Comparison of ENCODE assay signal across 8 mouse cellular contexts in the genomic region with DNA sequence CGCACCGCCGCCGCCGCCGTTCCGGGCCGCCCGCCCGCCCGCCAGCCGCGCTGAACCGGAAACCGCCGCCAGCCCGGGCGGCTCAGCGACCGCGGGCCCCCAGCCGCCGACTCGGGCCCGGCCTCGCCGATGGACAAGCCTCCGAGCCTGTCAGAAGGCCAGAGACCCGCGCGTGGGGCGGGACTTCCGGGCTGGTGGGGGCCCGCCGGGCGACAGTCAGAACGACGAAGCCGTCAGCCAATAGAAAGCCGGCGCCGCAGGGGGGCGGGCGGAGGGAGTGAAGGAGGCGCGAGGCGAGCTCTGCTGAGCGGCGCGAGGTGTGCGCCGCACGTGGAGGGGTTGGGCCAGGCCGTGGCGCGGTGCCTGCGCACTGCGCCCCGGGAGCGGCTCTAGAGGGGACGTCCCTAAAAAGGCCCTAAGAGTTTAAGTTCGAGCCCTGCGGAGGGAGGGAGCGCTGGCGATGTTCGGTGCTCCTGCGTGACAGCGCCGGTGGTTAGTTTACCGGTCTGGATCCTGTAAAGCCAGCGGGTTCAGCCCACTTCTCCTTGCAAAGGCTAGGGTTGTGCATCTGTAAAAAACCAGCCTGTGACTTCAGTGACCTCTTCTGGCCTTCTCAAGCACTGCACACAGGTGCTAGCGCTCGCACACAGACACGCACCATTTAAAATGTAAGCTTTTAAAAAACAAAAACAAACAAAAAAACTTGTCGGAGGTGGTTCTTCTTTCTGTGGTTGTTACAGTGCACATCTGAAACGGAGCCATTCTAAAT. TPM values are rescaled to one million over a fixed set of nuclear protein-coding genes. Genes with fewer than 3 reads are reported as not detected.
A peak's percentile ranks its signal among the peaks of the same experiment; 100 is the strongest.
DNase-seq lines count a peak whose midpoint lies in the region; ATAC-seq and TF ChIP-seq lines count a peak whose summit lies in the region.

TSS of gene Mllt1 (minus strand) at position 53 of the 769 bp plus-strand sequence.

- no peaks in the 10 kb centered on the region for H3K27me3 ChIP-seq in ES-Bruce4 (ENCODE audit: control insufficient read depth, insufficient read depth, low read length, poor library complexity, severe bottlenecking)
- H3K27me3 ChIP-seq in forebrain, embryonic 13.5 days, result peaks cover 10% of the 10 kb centered on the region
- H3K27me3 ChIP-seq in liver, postnatal 0 days (ENCODE audit: insufficient read depth, low read length), result no peaks in the 10 kb centered on the region
- no peaks in the 10 kb centered on the region for H3K27me3 ChIP-seq in neural tube, embryonic 14.5 days (ENCODE audit: control insufficient read depth, insufficient read depth, low read length)

- TF ChIP-seq EP300 in ES-Bruce4 (IDR thresholded peaks at IDR 0.05; ENCODE audit: insufficient read depth, low read depth, low read length), result no peak
- TF ChIP-seq EP300 in liver, postnatal 0 days (IDR thresholded peaks at IDR 0.05; ENCODE audit: low read depth), result no peak

- peak within 1 kb of the TSS; percentile 33; the same call in 1 of the 2 replicates for H3K27ac ChIP-seq in ES-Bruce4 (ENCODE audit: insufficient read depth, low read length)
- H3K27ac ChIP-seq in forebrain, embryonic 13.5 days, result peak within 1 kb of the TSS; percentile 70
- H3K27ac ChIP-seq in liver, postnatal 0 days (ENCODE audit: low read depth), result peak within 1 kb of the TSS; percentile 76
- peak within 1 kb of the TSS; percentile 87 for H3K27ac ChIP-seq in neural tube, embryonic 14.5 days (ENCODE audit: low read depth, low read length)

- DNase-seq in heart, postnatal 10 days, result peak; percentile 99 to 100
- peak; percentile 93 for DNase-seq in large intestine, adult 2 months (ENCODE audit: low read depth, low spot score)
- DNase-seq in liver, postnatal 0 days, result peak; percentile 98
- peak; percentile 99 for DNase-seq in testis, postnatal 10 days (ENCODE audit: low spot score)

- peak within 1 kb of the TSS; percentile 92 for H3K4me3 ChIP-seq in ES-Bruce4 (ENCODE audit: low read depth, low read length)
- peak within 1 kb of the TSS; percentile 79 for H3K4me3 ChIP-seq in forebrain, embryonic 13.5 days
- peak within 1 kb of the TSS; percentile 91 for H3K4me3 ChIP-seq in liver, postnatal 0 days (ENCODE audit: low read depth, low read length)
- peak within 1 kb of the TSS; percentile 93 for H3K4me3 ChIP-seq in neural tube, embryonic 14.5 days (ENCODE audit: low read depth, low read length)

- no peaks in the 10 kb centered on the region for H3K36me3 ChIP-seq in ES-Bruce4 (ENCODE audit: control insufficient read depth, insufficient read depth, low read length, poor library complexity, severe bottlenecking)
- H3K36me3 ChIP-seq in forebrain, embryonic 13.5 days (ENCODE audit: poor library complexity, severe bottlenecking), result no peaks in the 10 kb centered on the region
- no peaks in the 10 kb centered on the region for H3K36me3 ChIP-seq in liver, postnatal 0 days (replicated peaks; ENCODE audit: insufficient read depth, low read length)
- no peaks in the 10 kb centered on the region for H3K36me3 ChIP-seq in neural tube, embryonic 14.5 days (ENCODE audit: control insufficient read depth, insufficient read depth, low read length)

- 3% methylated on average over 74 of the region's 76 CpGs for WGBS in forebrain, embryonic 13.5 days
- 6% methylated on average over 71 of the region's 76 CpGs for WGBS in large intestine, adult 2 months
- WGBS in liver, postnatal 0 days (ENCODE audit: insufficient replicate concordance), result 4% methylated on average over 55 of the region's 76 CpGs
- 3% methylated on average over 63 of the region's 76 CpGs for WGBS in neural tube, embryonic 14.5 days

- TF ChIP-seq CTCF in ES-Bruce4 (IDR thresholded peaks at IDR 0.05; ENCODE audit: low read depth, low read length), result peak; percentile 76
- peak; percentile 65 for TF ChIP-seq CTCF in liver, postnatal 0 days (IDR thresholded peaks at IDR 0.05; ENCODE audit: low read depth)

- peak; percentile 96 for ATAC-seq in cerebellum, adult (ENCODE audit: insufficient number of reproducible peaks, low FRiP score, low TSS enrichment)
- ATAC-seq in forebrain, embryonic 13.5 days, result peak; percentile 98
- ATAC-seq in liver, postnatal 0 days, result peak; percentile 99
- peak; percentile 98 for ATAC-seq in neural tube, embryonic 14.5 days (ENCODE audit: low read depth)

- intact Hi-C loops in heart, postnatal 10 days (cut with DNase I), result loop anchor here (5.0 kb wide), 3 partner anchors 38 to 128 kb away; partner anchors contain the start of gene Rfx2

- peaks cover 3% of the 10 kb centered on the region for H3K4me1 ChIP-seq in ES-Bruce4 (ENCODE audit: control insufficient read depth, insufficient read depth, low read length)
- peaks cover 33% of the 10 kb centered on the region for H3K4me1 ChIP-seq in forebrain, embryonic 13.5 days
- H3K4me1 ChIP-seq in liver, postnatal 0 days (ENCODE audit: insufficient read depth), result peaks cover 16% of the 10 kb centered on the region
- peaks cover 19% of the 10 kb centered on the region for H3K4me1 ChIP-seq in neural tube, embryonic 14.5 days (ENCODE audit: control insufficient read depth, insufficient read depth, low read length)

- peak within 1 kb of the TSS; percentile 77 for H3K4me2 ChIP-seq in forebrain, embryonic 13.5 days
- H3K4me2 ChIP-seq in liver, postnatal 0 days (ENCODE audit: low read depth, low read length), result peak within 1 kb of the TSS; percentile 100
- peak within 1 kb of the TSS; percentile 98 for H3K4me2 ChIP-seq in neural tube, embryonic 14.5 days (ENCODE audit: low read depth, low read length)

- H3K9me3 ChIP-seq in ES-Bruce4 (replicated peaks; ENCODE audit: control insufficient read depth, insufficient read depth, low read length, poor library complexity, severe bottlenecking), result no peaks in the 10 kb centered on the region
- H3K9me3 ChIP-seq in forebrain, embryonic 13.5 days (replicated peaks), result no peaks in the 10 kb centered on the region; the same call in 1 of the 2 replicates
- no peaks in the 10 kb centered on the region for H3K9me3 ChIP-seq in liver, postnatal 0 days (ENCODE audit: low read length)
- no peaks in the 10 kb centered on the region for H3K9me3 ChIP-seq in neural tube, embryonic 14.5 days (ENCODE audit: control insufficient read depth, low read length)

- no peak for TF ChIP-seq POLR2A in ES-Bruce4 (IDR thresholded peaks at IDR 0.05; ENCODE audit: insufficient read depth, low read length)

- H3K9ac ChIP-seq in ES-Bruce4 (ENCODE audit: low read depth, poor library complexity, severe bottlenecking), result peak within 1 kb of the TSS; percentile 98
- peak within 1 kb of the TSS; percentile 97 for H3K9ac ChIP-seq in forebrain, embryonic 13.5 days
- H3K9ac ChIP-seq in liver, postnatal 0 days (replicated peaks), result peak within 1 kb of the TSS; percentile 92
- peak within 1 kb of the TSS; percentile 97 for H3K9ac ChIP-seq in neural tube, embryonic 14.5 days (replicated peaks; ENCODE audit: low read depth, low read length)

RNA-seq across cellular contexts. Expression of gene Mllt1, which starts in this region (rescaled TPM):
- polyA plus RNA-seq in ES-Bruce4 (2011; ENCODE audit: insufficient read depth, insufficient read length, low read depth, missing spikeins), result 20.7 and 21.9 TPM in 2 replicates
- polyA plus RNA-seq in forebrain, embryonic 13.5 days (2015; fragmentation: Nextera tagmentation; extraction: Ambion mirVana), result 69.5 and 70.1 TPM in 2 replicates
- total RNA-seq in heart, postnatal 10 days (2021), result 10 to 100 TPM; 28.3 to 30.8 TPM
- polyA plus RNA-seq in large intestine, adult 2 months (2012; rRNA removed), result 32.3 and 39.8 TPM in 2 replicates
- 4.6 and 4.8 TPM in 2 replicates for polyA plus RNA-seq in liver, postnatal 0 days (2015; fragmentation: Nextera tagmentation; extraction: Ambion mirVana)
- 38.5 and 44.7 TPM in 2 replicates for polyA plus RNA-seq in neural tube, embryonic 14.5 days (2014; fragmentation: Nextera tagmentation; extraction: Ambion mirVana)

Comparison
In these comparisons a context has a peak if more than half of its experiments do, and no peak if none do; other contexts are left out.
1. Peak in every context shown above with its lines: DNase-seq, ATAC-seq, H3K4me3 ChIP-seq and H3K27ac ChIP-seq.
2. H3K27ac ChIP-seq: peak in every context shown above with its lines; median percentile 87 in neural tube, embryonic 14.5 days; 76 in liver, postnatal 0 days; 70 in forebrain, embryonic 13.5 days; 33 in ES-Bruce4.